Mouse (Mus musculus): ENCODE results near the gene Mrps7.

Mrps7 gene

DNA sequence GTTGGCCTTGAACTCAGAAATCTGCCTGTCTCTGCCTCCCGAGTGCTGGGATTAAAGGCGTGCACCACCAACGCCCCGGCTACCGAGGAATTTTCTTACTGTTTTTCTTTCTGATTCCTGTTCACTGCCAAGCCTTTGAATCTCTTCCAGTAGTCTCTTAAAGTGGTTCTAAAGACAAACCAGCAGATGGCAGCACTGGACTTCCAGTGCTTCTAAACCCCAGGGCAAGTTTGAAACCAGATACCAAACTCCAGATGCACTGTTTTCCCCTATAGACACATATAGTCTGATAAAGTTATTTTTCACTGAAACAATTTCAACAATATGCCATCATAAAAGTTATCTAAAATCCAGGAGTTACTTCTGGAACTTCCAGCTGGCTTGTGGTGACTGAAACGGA lies 43.7 kb downstream of the Mrps7 start:
- DNase-seq (ENCODE audit: low spot score), result peak; percentile 73

DNA sequence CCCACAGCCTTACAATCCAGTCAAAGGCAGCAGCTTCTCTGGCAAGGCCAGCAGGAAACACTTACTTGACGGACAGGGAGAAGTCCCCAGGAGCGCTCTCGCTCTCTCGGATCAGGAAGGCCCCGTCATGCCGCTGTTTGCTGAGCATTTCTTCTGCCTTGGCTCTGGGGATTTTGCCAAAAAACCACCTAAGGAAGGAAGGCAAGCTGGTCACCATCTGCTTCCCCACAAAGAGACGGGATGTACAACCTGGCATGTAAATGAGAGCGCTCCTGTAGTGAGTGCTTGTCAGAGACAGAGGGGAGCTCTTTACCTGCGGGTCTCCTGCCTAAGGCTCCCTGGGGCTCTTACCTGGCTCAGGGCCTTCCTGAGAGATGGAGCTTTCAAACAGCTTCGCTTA lies 46.0 kb downstream of the Mrps7 start:
- DNase-seq (ENCODE audit: low spot score), result no peak

DNA sequence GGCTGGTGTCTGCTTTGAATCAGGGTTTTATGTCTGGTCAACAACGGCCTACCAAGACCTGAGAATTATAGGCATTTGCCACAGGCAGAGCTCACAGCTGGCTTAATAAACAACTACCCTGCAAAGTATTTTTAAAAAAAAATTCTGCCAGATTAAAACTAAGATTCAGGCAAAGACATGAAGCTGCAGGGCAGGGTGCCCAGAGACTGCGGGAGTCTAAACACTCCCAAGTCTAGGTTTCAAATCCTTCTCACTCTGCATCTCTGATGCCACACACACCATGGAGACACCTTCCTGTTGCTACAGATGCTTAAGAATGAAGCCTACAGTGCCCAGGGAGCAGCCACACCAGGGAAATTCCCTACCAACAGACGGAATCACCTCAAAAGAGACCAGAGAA lies 48.0 kb downstream of the Mrps7 start:
- no peak for DNase-seq (ENCODE audit: low spot score)

DNA sequence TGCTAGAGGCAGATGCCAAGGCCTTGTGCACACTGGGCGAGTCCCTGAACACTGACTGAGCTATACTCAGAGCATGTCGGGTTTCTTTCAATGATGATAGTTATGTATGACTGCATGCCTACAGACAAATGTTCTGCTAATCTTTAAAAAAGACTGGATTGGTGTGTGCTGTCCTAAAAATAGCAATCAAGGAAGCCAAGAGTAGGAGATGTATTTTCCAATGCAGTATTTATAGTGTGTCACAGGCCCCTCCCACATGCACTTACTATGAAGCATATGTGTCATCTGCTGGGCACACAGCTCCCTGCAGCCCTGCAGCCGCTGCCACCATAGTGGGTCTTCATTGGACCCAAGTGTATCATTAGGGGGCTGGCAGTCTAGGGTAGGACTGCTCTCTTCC lies 49.5 kb downstream of the Mrps7 start:
- no peak for DNase-seq (ENCODE audit: low spot score)

DNA sequence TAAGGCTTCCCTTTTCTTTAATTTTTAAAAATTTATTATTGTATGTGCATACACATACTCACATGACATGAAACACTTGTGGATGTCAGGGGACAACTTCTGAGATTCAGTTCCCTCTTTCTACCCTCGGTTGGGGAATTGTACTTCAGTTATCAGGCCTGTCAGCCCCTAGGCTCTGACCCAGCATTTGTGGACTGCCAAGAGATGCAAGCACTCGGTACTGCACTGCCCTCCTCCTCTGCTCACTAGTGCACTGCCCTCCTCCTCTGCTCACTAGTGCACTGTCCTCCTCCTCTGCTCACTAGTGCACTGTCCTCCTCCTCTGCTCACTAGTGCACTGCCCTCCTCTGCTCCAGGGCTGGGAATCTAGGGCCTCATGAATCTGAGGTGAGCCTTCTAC lies 50.4 kb downstream of the Mrps7 start:
- DNase-seq (ENCODE audit: low spot score), result no peak
